Mouse (Mus musculus) bone marrow macrophage, adult 2 months (primary cell): ENCODE data around the gene Slc1a3. TPM values are rescaled to one million over a fixed set of nuclear protein-coding genes. Genes with fewer than 3 reads are reported as not detected.
"Not testable (repeated sequence)": the region's sequence is repeated elsewhere in the genome, so short reads cannot be mapped to it uniquely, and the experiment has no call there.

Source experiments
- H3K27ac ChIP-seq: 2 replicates; pipeline ENCODE4 v1.5.1; 2012; ENCODE audit warnings: low read depth, low read length; ENCODE audit not compliant: insufficient read depth
- H3K4me1 ChIP-seq: 2 replicates; pipeline ENCODE4 v1.6.1; 2012; ENCODE audit warnings: low read length; ENCODE audit not compliant: control insufficient read depth, insufficient read depth
- H3K4me3 ChIP-seq: 2 replicates; pipeline ENCODE4 v1.5.1; 2012; ENCODE audit warnings: mild to moderate bottlenecking, low read length, moderate library complexity; ENCODE audit not compliant: insufficient read depth
- CTCF ChIP-seq: IDR thresholded peaks from 2 replicates; pipeline ENCODE4 v1.5.1; 2012; ENCODE audit warnings: low read depth, mild to moderate bottlenecking, low read length, moderate library complexity
- POLR2A ChIP-seq: IDR thresholded peaks from 2 replicates; pipeline ENCODE4 v1.6.1; 2012; ENCODE audit warnings: mild to moderate bottlenecking, low read depth, low read length, borderline replicate concordance
- polyA plus RNA-seq: library from polyadenylated mRNA; stranded (reverse); fragments of >200 nt; gene quantifications from 2 replicates; pipeline ENCODE4 v1.2.4, GENCODE M21; 2012; ENCODE audit not compliant: missing spikeins, insufficient read depth, insufficient read length

The Slc1a3 gene
- polyA plus RNA-seq, 1 experiment = not detected

GRCm38 (mm10) chr15:8706613-8707012 lies 4.0 kb downstream of the Slc1a3 start:
- Histone ChIP-seq H3K27ac (no peak overlapping the region), H3K4me3 (no peak overlapping the region), H3K4me1 (no peaks in the 10 kb centered on the region; the same call in 1 of the 2 replicates)
- no peak for TF ChIP-seq POLR2A
- no peak for TF ChIP-seq CTCF

- no peak overlapping the region for H3K27ac ChIP-seq
- H3K4me3 ChIP-seq = no peak overlapping the region
- no peaks in the 10 kb centered on the region; the same call in 1 of the 2 replicates for H3K4me1 ChIP-seq
- no peak for TF ChIP-seq POLR2A
- TF ChIP-seq CTCF = no peak
Observed at GRCm38 (mm10) chr15:8706178-8706577, 4.4 kb downstream of the Slc1a3 start.

- H3K4me3 ChIP-seq, H3K4me1 ChIP-seq, H3K27ac ChIP-seq: not testable (repeated sequence)
Observed at GRCm38 (mm10) chr15:8705560-8705959, 5.0 kb downstream of the Slc1a3 start.

- no peak overlapping the region for H3K27ac ChIP-seq
- TF ChIP-seq CTCF = no peak
- TF ChIP-seq POLR2A = no peak
- no peaks in the 10 kb centered on the region for H3K4me1 ChIP-seq
- no peak overlapping the region for H3K4me3 ChIP-seq
Observed at GRCm38 (mm10) chr15:8697976-8698375, 12.6 kb downstream of the Slc1a3 start.

- Histone ChIP-seq H3K4me1 (no peaks in the 10 kb centered on the region), H3K4me3 (no peak overlapping the region), H3K27ac (no peak overlapping the region)
- TF ChIP-seq CTCF (no peak), POLR2A (no peak)
Observed at GRCm38 (mm10) chr15:8697500-8697899, 13.1 kb downstream of the Slc1a3 start.

- not testable (repeated sequence) for H3K27ac ChIP-seq, H3K4me3 ChIP-seq, H3K4me1 ChIP-seq
Observed at GRCm38 (mm10) chr15:8690141-8690540, 20.4 kb downstream of the Slc1a3 start.

GRCm38 (mm10) chr15:8686846-8687245 lies 23.7 kb downstream of the Slc1a3 start:
- no peak for TF ChIP-seq POLR2A
- TF ChIP-seq CTCF = no peak
- Histone ChIP-seq H3K4me3 (no peak overlapping the region), H3K27ac (no peak overlapping the region), H3K4me1 (no peaks in the 10 kb centered on the region)

- H3K27ac ChIP-seq = no peak overlapping the region
- H3K4me1 ChIP-seq = no peaks in the 10 kb centered on the region
- H3K4me3 ChIP-seq = no peak overlapping the region
- TF ChIP-seq CTCF (no peak), POLR2A (no peak)
Observed at GRCm38 (mm10) chr15:8685506-8685905, 25.1 kb downstream of the Slc1a3 start.

GRCm38 (mm10) chr15:8684263-8684662 lies 26.3 kb downstream of the Slc1a3 start:
- Histone ChIP-seq H3K27ac (no peak overlapping the region), H3K4me1 (no peaks in the 10 kb centered on the region), H3K4me3 (no peak overlapping the region)
- TF ChIP-seq POLR2A (no peak), CTCF (no peak)

- no peak overlapping the region for H3K27ac ChIP-seq
- H3K4me1 ChIP-seq = no peaks in the 10 kb centered on the region
- no peak overlapping the region for H3K4me3 ChIP-seq
- no peak for TF ChIP-seq POLR2A
- no peak for TF ChIP-seq CTCF
Observed at GRCm38 (mm10) chr15:8682871-8683270, 27.7 kb downstream of the Slc1a3 start.

GRCm38 (mm10) chr15:8682421-8682820 lies 28.1 kb downstream of the Slc1a3 start:
- Histone ChIP-seq H3K27ac (no peak overlapping the region), H3K4me3 (no peak overlapping the region), H3K4me1 (no peaks in the 10 kb centered on the region)
- TF ChIP-seq POLR2A = no peak
- no peak for TF ChIP-seq CTCF
